Comparison of ENCODE assay signal across 9 mouse cellular contexts in genomic region chr6:37351731-37352380, GRCm38 (mm10). TPM values are rescaled to one million over a fixed set of nuclear protein-coding genes. Genes with fewer than 3 reads are reported as not detected.
DNase-seq lines count a peak whose midpoint lies in the region; ATAC-seq and TF ChIP-seq lines count a peak whose summit lies in the region.
"Had no signal": no experiment of that assay in that cellular context is flagged by ENCODE, and none has a peak within 500 bp of the region (broad histone marks: within the 10 kb centered on the region; RNA-seq: fewer than 3 reads in every experiment).

No protein-coding gene starts in this region.

- peak; percentile 78 for TF ChIP-seq CTCF in liver, postnatal 0 days (IDR thresholded peaks at IDR 0.05; ENCODE audit: low read depth)

- WGBS in kidney, embryonic 16.5 days = 26% methylated on average over 10 of the region's 10 CpGs
- 36% methylated on average over 10 of the region's 10 CpGs for WGBS in liver, postnatal 0 days (ENCODE audit: insufficient replicate concordance)
- WGBS in neural tube, embryonic 15.5 days = 25% methylated on average over 10 of the region's 10 CpGs

- DNase-seq in 3T3-L1 (ENCODE audit: low read depth, low spot score) (peak; percentile 83), MN1 (ENCODE audit: low spot score) (peak; percentile 74)
- peak; percentile 84 for DNase-seq in embryo, embryonic 10 days (ENCODE audit: low spot score)
- DNase-seq in heart, adult 8-10 months (ENCODE audit: low spot score) = peak; percentile 50
- peak; percentile 55 for DNase-seq in liver, postnatal 0 days
- no peak for DNase-seq in T-cell, adult 2 months (ENCODE audit: low spot score)

- no peak overlapping the region for H3K27ac ChIP-seq in kidney, embryonic 16.5 days (ENCODE audit: low read length)
- no peak overlapping the region for H3K27ac ChIP-seq in liver, postnatal 0 days (ENCODE audit: low read depth)
- H3K27ac ChIP-seq in neural tube, embryonic 15.5 days (replicated peaks) = no peak overlapping the region

- peaks cover 55% of the 10 kb centered on the region for H3K36me3 ChIP-seq in kidney, embryonic 16.5 days (ENCODE audit: insufficient read depth, low read length)
- peaks cover 26% of the 10 kb centered on the region for H3K36me3 ChIP-seq in liver, postnatal 0 days (replicated peaks; ENCODE audit: insufficient read depth, low read length)
- H3K36me3 ChIP-seq in neural tube, embryonic 15.5 days = no peaks in the 10 kb centered on the region

- 0 out of 2 replicates have a peak, but pooled peaks have one; percentile 43 for ATAC-seq in kidney, embryonic 16.5 days (ENCODE audit: low FRiP score, low TSS enrichment)
- no peak for ATAC-seq in liver, postnatal 0 days
- peak; percentile 67 for ATAC-seq in neural tube, embryonic 15.5 days (ENCODE audit: low FRiP score)

- H3K4me2 ChIP-seq in kidney, embryonic 16.5 days (replicated peaks; ENCODE audit: low read depth, low read length) = no peak overlapping the region
- H3K4me2 ChIP-seq in liver, postnatal 0 days (ENCODE audit: low read depth, low read length) = no peak overlapping the region
- no peak overlapping the region for H3K4me2 ChIP-seq in neural tube, embryonic 15.5 days

- peaks cover 14% of the 10 kb centered on the region; the same call in 1 of the 2 replicates for H3K4me1 ChIP-seq in kidney, embryonic 16.5 days (ENCODE audit: insufficient read depth, low read length)
- H3K4me1 ChIP-seq in liver, postnatal 0 days (ENCODE audit: insufficient read depth) = peaks cover 3% of the 10 kb centered on the region; the same call in 1 of the 2 replicates
- peaks cover 4% of the 10 kb centered on the region; the same call in 1 of the 2 replicates for H3K4me1 ChIP-seq in neural tube, embryonic 15.5 days

- no peaks in the 10 kb centered on the region for H3K9me3 ChIP-seq in kidney, embryonic 16.5 days (ENCODE audit: low read length)
- H3K9me3 ChIP-seq in liver, postnatal 0 days (ENCODE audit: low read length) = no peaks in the 10 kb centered on the region
- H3K9me3 ChIP-seq in neural tube, embryonic 15.5 days (replicated peaks) = no peaks in the 10 kb centered on the region

- no peak overlapping the region for H3K9ac ChIP-seq in kidney, embryonic 16.5 days (replicated peaks; ENCODE audit: low read length)
- no peak overlapping the region for H3K9ac ChIP-seq in liver, postnatal 0 days (replicated peaks)
- no peak overlapping the region for H3K9ac ChIP-seq in neural tube, embryonic 15.5 days (replicated peaks)

- H3K4me3 ChIP-seq in kidney, embryonic 16.5 days (ENCODE audit: low read length) = no peak overlapping the region
- no peak overlapping the region for H3K4me3 ChIP-seq in liver, postnatal 0 days (ENCODE audit: low read depth, low read length)
- no peak overlapping the region for H3K4me3 ChIP-seq in neural tube, embryonic 15.5 days (replicated peaks)
- H3K4me3 ChIP-seq: myocyte had no signal

- no peak for TF ChIP-seq EP300 in liver, postnatal 0 days (IDR thresholded peaks at IDR 0.05; ENCODE audit: low read depth)

- H3K27me3 ChIP-seq in kidney, embryonic 16.5 days (ENCODE audit: insufficient read depth, low read length) = no peaks in the 10 kb centered on the region
- H3K27me3 ChIP-seq in liver, postnatal 0 days (ENCODE audit: insufficient read depth, low read length) = no peaks in the 10 kb centered on the region
- no peaks in the 10 kb centered on the region for H3K27me3 ChIP-seq in neural tube, embryonic 15.5 days (replicated peaks)

RNA-seq across cellular contexts. Expression of gene Dgki, which starts 51.9 kb away (rescaled TPM):
- total RNA-seq in heart, adult 8-10 months (2022) = 1 to 10 TPM in 1 of 4 experiments, under 1 TPM in 3; 0.11 to 1.3 (median 0.27) TPM
- polyA plus RNA-seq in kidney, embryonic 16.5 days (2015; fragmentation: Nextera tagmentation; extraction: Ambion mirVana) = 0.55 and 0.74 TPM in 2 replicates
- polyA plus RNA-seq in liver, postnatal 0 days (2015; fragmentation: Nextera tagmentation; extraction: Ambion mirVana) = 0.34 and 0.56 TPM in 2 replicates
- 6.5 and 7.1 TPM in 2 replicates for polyA plus RNA-seq in neural tube, embryonic 15.5 days (2015; fragmentation: Nextera tagmentation; extraction: Ambion mirVana)
